Mouse (Mus musculus) kidney, postnatal 0 days (tissue): Measurements from ENCODE around the gene Tollip. TPM values are rescaled to one million over a fixed set of nuclear protein-coding genes. Genes with fewer than 3 reads are reported as not detected.

Experiments used
- ATAC-seq: fragments of 200-750 bp; cut with Nextera tagmentation; replicated peaks from 2 replicates; pipeline ENCODE4 v1.8.0; 2017; ENCODE audit warnings: low read depth, moderate number of reproducible peaks, moderate TSS enrichment, moderate library complexity; ENCODE audit not compliant: low FRiP score
- DNase-seq: peaks from one replicate; pipeline ENCODE4 v3.0.0-alpha.2; 2016; ENCODE audit warnings: low spot score
- H3K27ac ChIP-seq: fragments of 300-500 bp; sonication (generic); 2 replicates; pipeline ENCODE4 v1.5.1; 2014; ENCODE audit warnings: mild to moderate bottlenecking
- H3K27me3 ChIP-seq: fragments of 300-500 bp; sonication (generic); 2 replicates; pipeline ENCODE4 v1.6.1; 2014; ENCODE audit warnings: low read length, mixed read lengths; ENCODE audit not compliant: insufficient read depth
- H3K36me3 ChIP-seq: fragments of 300-500 bp; sonication (generic); 2 replicates; pipeline ENCODE4 v1.6.1; 2014; ENCODE audit warnings: low read length, mixed read lengths; ENCODE audit not compliant: insufficient read depth
- H3K4me1 ChIP-seq: fragments of 300-500 bp; sonication (generic); replicated peaks from 2 replicates; pipeline ENCODE4 v1.6.1; 2014; ENCODE audit warnings: antibody characterized with exemption, low read length, mixed read lengths; ENCODE audit not compliant: insufficient read depth
- H3K4me2 ChIP-seq: fragments of 300-500 bp; sonication (generic); 2 replicates; pipeline ENCODE4 v1.6.1; 2014; ENCODE audit warnings: mild to moderate bottlenecking, low read length, moderate library complexity, mixed read lengths
- H3K4me3 ChIP-seq: fragments of 300-500 bp; sonication (generic); replicated peaks from 2 replicates; pipeline ENCODE4 v1.5.1; 2014; ENCODE audit warnings: low read depth, low read length
- H3K9ac ChIP-seq: fragments of 300-500 bp; sonication (generic); 2 replicates; pipeline ENCODE4 v1.6.1; 2014; ENCODE audit warnings: low read depth, low read length
- H3K9me3 ChIP-seq: fragments of 300-500 bp; sonication (generic); replicated peaks from 2 replicates; pipeline ENCODE4 v1.6.1; 2016; ENCODE audit warnings: low read length, inconsistent platforms, mixed read lengths
- CTCF ChIP-seq: IDR thresholded peaks from 2 replicates; pipeline ENCODE4 v1.5.1; 2016; ENCODE audit warnings: antibody characterized with exemption, low read depth, mild to moderate bottlenecking, moderate library complexity
- WGBS: fragments of 180-500 bp; shearing (Covaris S2); extraction: QIAGEN DNeasy Blood & Tissue Kit; methylation state at CpG from one replicate; pipeline ENCODE4 v1.1.7; 2014; 5-methylcytosine and 5-hydroxymethylcytosine counted together
- polyA plus RNA-seq: library from polyadenylated mRNA; unstranded; fragments of >200 nt; fragmentation: Nextera tagmentation; extraction: Ambion mirVana; gene quantifications from 2 replicates; pipeline ENCODE4 v1.2.1, GENCODE M21; 2015

Gene Tollip
- polyA plus RNA-seq, 1 experiment from 2014 or later, result 35.0 TPM

GRCm38 (mm10) chr7:141908591-141908990 is 9.7 kb downstream of the Tollip start:
- no peaks in the 10 kb centered on the region for H3K4me1 ChIP-seq
- H3K9ac ChIP-seq, result no peak overlapping the region
- H3K27me3 ChIP-seq, result 0 out of 2 replicates have a peak, but pooled peaks cover 3% of the 10 kb centered on the region
- 83% methylated on average over 6 of the region's 6 CpGs for WGBS
- H3K27ac ChIP-seq, result no peak overlapping the region
- no peak overlapping the region for H3K4me3 ChIP-seq
- no peak for TF ChIP-seq CTCF
- no peaks in the 10 kb centered on the region for H3K36me3 ChIP-seq
- no peak overlapping the region for H3K4me2 ChIP-seq
- ATAC-seq (no peak), DNase-seq (no peak)
- no peaks in the 10 kb centered on the region for H3K9me3 ChIP-seq

GRCm38 (mm10) chr7:141902791-141903190 is 15.5 kb downstream of the Tollip start:
- DNase-seq, result no peak
- Histone ChIP-seq H3K27me3 (no peaks in the 10 kb centered on the region), H3K4me3 (peak overlapping the region; percentile 71), H3K4me1 (peaks cover 11% of the 10 kb centered on the region), H3K27ac (no peak overlapping the region), H3K36me3 (no peaks in the 10 kb centered on the region), H3K9me3 (no peaks in the 10 kb centered on the region), H3K4me2 (peak overlapping the region; percentile 85), H3K9ac (peak overlapping the region; percentile 58; the same call in 1 of the 2 replicates)
- no peak for ATAC-seq
- 70% methylated on average over 4 of the region's 4 CpGs for WGBS
- TF ChIP-seq CTCF, result no peak

- peak overlapping the region; percentile 85 for H3K4me2 ChIP-seq
- ATAC-seq (peak; percentile 95), DNase-seq (peak; percentile 99)
- H3K27ac ChIP-seq, result peak overlapping the region; percentile 55; the same call in 1 of the 2 replicates
- peaks cover 11% of the 10 kb centered on the region for H3K4me1 ChIP-seq
- H3K36me3 ChIP-seq, result no peaks in the 10 kb centered on the region
- no peaks in the 10 kb centered on the region for H3K27me3 ChIP-seq
- peak overlapping the region; percentile 71 for H3K4me3 ChIP-seq
- H3K9ac ChIP-seq, result peak overlapping the region; percentile 92
- WGBS, result under 1% methylated on average over 43 of the region's 44 CpGs
- H3K9me3 ChIP-seq, result no peaks in the 10 kb centered on the region
- no peak for TF ChIP-seq CTCF
Measured at GRCm38 (mm10) chr7:141902269-141902729, 16.0 kb downstream of the Tollip start.

DNA sequence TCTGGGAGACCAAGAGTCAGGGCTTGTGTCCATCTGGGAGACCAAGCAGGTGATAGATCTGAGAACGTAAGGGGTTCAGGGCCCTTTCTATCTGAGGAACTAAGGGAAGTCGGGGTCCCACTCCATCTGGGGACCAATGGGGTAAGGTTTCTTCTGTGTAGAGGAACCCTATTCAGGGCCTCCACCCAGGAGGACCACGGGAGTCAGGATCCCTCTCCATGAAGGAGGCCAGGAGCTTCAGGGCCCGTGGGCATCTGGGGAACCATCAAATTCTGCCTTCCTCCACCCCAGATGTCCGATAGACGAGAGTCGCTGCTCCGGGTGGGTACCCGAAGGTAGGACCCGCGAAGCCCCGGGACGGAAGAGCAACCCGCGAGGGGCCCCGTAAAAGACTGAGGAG is 16.5 kb downstream of the Tollip start:
- H3K4me1 ChIP-seq, result peaks cover 11% of the 10 kb centered on the region
- peak; percentile 38; the same call in 1 of the 2 replicates for ATAC-seq
- no peaks in the 10 kb centered on the region for H3K36me3 ChIP-seq
- peak overlapping the region; percentile 55; the same call in 1 of the 2 replicates for H3K27ac ChIP-seq
- H3K4me3 ChIP-seq, result peak overlapping the region; percentile 71
- no peaks in the 10 kb centered on the region for H3K27me3 ChIP-seq
- peak; percentile 1 for DNase-seq
- H3K9me3 ChIP-seq, result no peaks in the 10 kb centered on the region
- peak overlapping the region; percentile 85 for H3K4me2 ChIP-seq
- peak overlapping the region; percentile 92 for H3K9ac ChIP-seq
- 0% methylated on average over 16 of the region's 16 CpGs for WGBS
- TF ChIP-seq CTCF, result no peak

DNA sequence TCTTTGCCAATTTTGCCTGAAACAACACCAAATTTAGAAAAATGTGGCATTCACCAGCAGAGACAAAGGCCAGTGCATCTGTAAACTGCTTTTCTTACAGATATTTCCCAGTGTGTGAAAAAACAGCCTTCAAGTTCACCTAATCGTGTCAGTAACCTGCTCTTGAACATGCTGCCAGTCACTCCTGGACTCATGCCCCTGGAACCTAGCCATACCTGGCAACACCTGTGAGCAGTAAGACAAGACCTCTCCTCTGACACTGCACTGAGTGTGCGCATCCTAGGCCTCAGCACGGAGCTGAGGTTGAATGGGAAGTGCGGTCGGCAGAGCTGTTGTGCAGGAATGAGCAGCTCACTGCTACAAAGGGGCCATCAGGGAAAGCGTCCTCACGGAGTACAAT is 26.2 kb downstream of the Tollip start:
- H3K27me3 ChIP-seq, result no peaks in the 10 kb centered on the region
- H3K4me1 ChIP-seq, result no peaks in the 10 kb centered on the region
- DNase-seq (no peak), ATAC-seq (no peak)
- no peak overlapping the region for H3K4me2 ChIP-seq
- no peak overlapping the region for H3K4me3 ChIP-seq
- no peak overlapping the region for H3K27ac ChIP-seq
- no peak overlapping the region for H3K9ac ChIP-seq
- peaks cover 53% of the 10 kb centered on the region for H3K36me3 ChIP-seq
- no peak for TF ChIP-seq CTCF
- 94% methylated on average over 7 of the region's 7 CpGs for WGBS
- H3K9me3 ChIP-seq, result no peaks in the 10 kb centered on the region

GRCm38 (mm10) chr7:141878813-141879212 is 39.5 kb downstream of the Tollip start:
- no peak for TF ChIP-seq CTCF

GRCm38 (mm10) chr7:141874891-141875290 is 43.4 kb downstream of the Tollip start:
- Histone ChIP-seq H3K27ac (no peak overlapping the region), H3K4me2 (no peak overlapping the region), H3K9me3 (no peaks in the 10 kb centered on the region), H3K4me3 (no peak overlapping the region), H3K9ac (no peak overlapping the region), H3K36me3 (peaks cover 13% of the 10 kb centered on the region; the same call in 1 of the 2 replicates), H3K27me3 (no peaks in the 10 kb centered on the region), H3K4me1 (no peaks in the 10 kb centered on the region)
- 88% methylated on average over 5 of the region's 5 CpGs for WGBS
- no peak for TF ChIP-seq CTCF
- ATAC-seq, result no peak
- no peak for DNase-seq

More at GRCm38 (mm10) chr7:141878813-141879212, 39.5 kb downstream of the Tollip start:
- Histone ChIP-seq H3K9me3 (no peaks in the 10 kb centered on the region), H3K36me3 (peaks cover 30% of the 10 kb centered on the region), H3K4me2 (no peak overlapping the region), H3K4me3 (no peak overlapping the region), H3K27ac (no peak overlapping the region), H3K27me3 (no peaks in the 10 kb centered on the region), H3K4me1 (no peaks in the 10 kb centered on the region), H3K9ac (no peak overlapping the region)
- WGBS, result 94% methylated on average over 2 of the region's 2 CpGs
- ATAC-seq (no peak), DNase-seq (no peak)
